Mouse (Mus musculus) midbrain, embryonic 16.5 days (tissue): Measurements from ENCODE around the gene Tmem189. TPM values are rescaled to one million over a fixed set of nuclear protein-coding genes. Genes with fewer than 3 reads are reported as not detected.
A peak's percentile ranks its signal among the peaks of the same experiment; 100 is the strongest.

Experiments
- ATAC-seq: fragments of 200-750 bp; cut with Nextera tagmentation; 2 replicates; pipeline ENCODE4 v1.8.0; 2017; ENCODE audit warnings: moderate TSS enrichment
- H3K27ac ChIP-seq: fragments of 300-500 bp; sonication (generic); 2 replicates; pipeline ENCODE4 v1.5.1; 2014; ENCODE audit warnings: mild to moderate bottlenecking, low read length, mixed read lengths
- H3K27me3 ChIP-seq: fragments of 300-500 bp; sonication (generic); 2 replicates; pipeline ENCODE4 v1.6.1; 2014; ENCODE audit warnings: low read depth, low read length, mixed read lengths; ENCODE audit not compliant: control insufficient read depth, insufficient read depth
- H3K36me3 ChIP-seq: fragments of 300-500 bp; sonication (generic); 2 replicates; pipeline ENCODE4 v1.6.1; 2014; ENCODE audit warnings: mild to moderate bottlenecking, low read length, moderate library complexity, mixed read lengths; ENCODE audit not compliant: control insufficient read depth, insufficient read depth
- H3K4me1 ChIP-seq: fragments of 300-500 bp; sonication (generic); 2 replicates; pipeline ENCODE4 v1.6.1; 2014; ENCODE audit warnings: mild to moderate bottlenecking, low read length, mixed read lengths; ENCODE audit not compliant: control insufficient read depth, insufficient read depth
- H3K4me2 ChIP-seq: fragments of 300-500 bp; sonication (generic); 2 replicates; pipeline ENCODE4 v1.6.1; 2014; ENCODE audit warnings: mild to moderate bottlenecking, low read length, mixed read lengths
- H3K4me3 ChIP-seq: fragments of 300-500 bp; sonication (generic); 2 replicates; pipeline ENCODE4 v1.5.1; 2014; ENCODE audit warnings: low read depth, mild to moderate bottlenecking, low read length, moderate library complexity, mixed read lengths
- H3K9ac ChIP-seq: fragments of 300-500 bp; sonication (generic); 2 replicates; pipeline ENCODE4 v1.6.1; 2014; ENCODE audit warnings: low read depth, low read length, mixed read lengths
- H3K9me3 ChIP-seq: fragments of 300-500 bp; sonication (generic); replicated peaks from 2 replicates; pipeline ENCODE4 v1.6.1; 2014; ENCODE audit warnings: mild to moderate bottlenecking, low read length, mixed read lengths; ENCODE audit not compliant: control insufficient read depth, poor library complexity, severe bottlenecking
- WGBS: fragments of 180-500 bp; shearing (Covaris S2); extraction: QIAGEN DNeasy Blood & Tissue Kit; methylation state at CpG from one replicate; pipeline ENCODE4 v1.1.7; 2014; 5-methylcytosine and 5-hydroxymethylcytosine counted together
- polyA plus RNA-seq: library from polyadenylated mRNA; unstranded; fragments of >200 nt; fragmentation: Nextera tagmentation; extraction: Ambion mirVana; gene quantifications from 2 replicates; pipeline ENCODE4 v1.2.1, GENCODE M21; 2015

Gene Tmem189
- polyA plus RNA-seq, 1 experiment from 2014 or later = 30.3 TPM

GRCm38 (mm10) chr2:167634865-167635512 lies 54.6 kb downstream of the Tmem189 start:
- Histone ChIP-seq H3K9ac (no peak overlapping the region), H3K4me1 (peaks cover 20% of the 10 kb centered on the region), H3K4me3 (peak overlapping the region; percentile 29), H3K9me3 (no peaks in the 10 kb centered on the region), H3K27ac (peak overlapping the region; percentile 21; the same call in 1 of the 2 replicates), H3K36me3 (no peaks in the 10 kb centered on the region), H3K27me3 (no peaks in the 10 kb centered on the region), H3K4me2 (peak overlapping the region; percentile 59)
- 74% methylated on average over 7 of the region's 7 CpGs for whole genome bisulfite sequencing
- ATAC-seq = no peak

DNA sequence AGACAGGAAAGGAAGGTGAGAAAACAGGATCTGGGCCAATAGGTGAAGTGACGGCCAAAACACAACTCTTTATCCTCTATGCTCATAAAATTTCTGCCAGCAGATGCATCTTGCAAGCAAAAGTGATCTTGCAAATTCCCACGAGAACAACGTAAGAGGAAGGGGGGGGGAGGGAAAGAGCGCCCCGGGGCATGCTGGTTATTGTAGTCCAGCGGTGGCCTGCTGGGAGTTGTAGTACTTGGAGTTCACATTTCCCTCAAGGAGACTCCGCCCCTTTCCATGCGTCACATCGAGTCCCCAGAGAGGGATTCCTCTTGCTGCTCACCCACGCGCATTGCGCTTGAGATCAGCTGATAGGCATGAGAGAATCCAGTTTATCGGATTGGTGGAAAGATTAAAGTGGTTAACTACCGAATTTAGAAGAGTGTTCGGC lies 55.3 kb downstream of the Tmem189 start:
- Histone ChIP-seq H3K27ac (peak overlapping the region; percentile 72), H3K9me3 (no peaks in the 10 kb centered on the region), H3K36me3 (no peaks in the 10 kb centered on the region), H3K4me2 (peak overlapping the region; percentile 59), H3K4me1 (peaks cover 23% of the 10 kb centered on the region), H3K27me3 (no peaks in the 10 kb centered on the region), H3K4me3 (peak overlapping the region; percentile 29), H3K9ac (peak overlapping the region; percentile 40; the same call in 1 of the 2 replicates)
- ATAC-seq = peak; percentile 69
- WGBS = 1% methylated on average over 15 of the region's 15 CpGs

GRCm38 (mm10) chr2:167633537-167633872 lies 56.1 kb downstream of the Tmem189 start:
- Histone ChIP-seq H3K9ac (no peak overlapping the region), H3K27me3 (no peaks in the 10 kb centered on the region), H3K4me3 (no peak overlapping the region), H3K36me3 (no peaks in the 10 kb centered on the region), H3K9me3 (no peaks in the 10 kb centered on the region), H3K27ac (no peak overlapping the region), H3K4me1 (peaks cover 30% of the 10 kb centered on the region), H3K4me2 (peak overlapping the region; percentile 59; the same call in 1 of the 2 replicates)
- 86% methylated on average over 6 of the region's 6 CpGs for WGBS
- no peak for ATAC-seq

- Histone ChIP-seq H3K27ac (peak overlapping the region; percentile 87; the same call in 1 of the 2 replicates), H3K9me3 (no peaks in the 10 kb centered on the region), H3K4me2 (peak overlapping the region; percentile 69), H3K36me3 (no peaks in the 10 kb centered on the region), H3K4me1 (peaks cover 30% of the 10 kb centered on the region), H3K4me3 (peak overlapping the region; percentile 63; the same call in 1 of the 2 replicates), H3K27me3 (no peaks in the 10 kb centered on the region), H3K9ac (peak overlapping the region; percentile 66)
- WGBS = 81% methylated on average over 12 of the region's 12 CpGs
- ATAC-seq = no peak
These were observed 56.7 kb downstream of the Tmem189 start for GRCm38 (mm10) chr2:167632731-167633536.

GRCm38 (mm10) chr2:167631591-167632448 lies 57.8 kb downstream of the Tmem189 start, which contains the start of gene Ube2v1:
Ube2v1 (minus strand) TSS chr2:167632095.
- H3K27ac ChIP-seq = peak within 1 kb of the TSS; percentile 87
- peaks cover 33% of the 10 kb centered on the region for H3K4me1 ChIP-seq
- H3K36me3 ChIP-seq = no peaks in the 10 kb centered on the region
- H3K4me3 ChIP-seq = peak within 1 kb of the TSS; percentile 63
- peak within 1 kb of the TSS; percentile 80 for H3K9ac ChIP-seq
- H3K4me2 ChIP-seq = peak within 1 kb of the TSS; percentile 76
- peak; percentile 65 for ATAC-seq
- WGBS = under 1% methylated on average over 75 of the region's 87 CpGs
- no peaks in the 10 kb centered on the region for H3K9me3 ChIP-seq
- H3K27me3 ChIP-seq = no peaks in the 10 kb centered on the region

DNA sequence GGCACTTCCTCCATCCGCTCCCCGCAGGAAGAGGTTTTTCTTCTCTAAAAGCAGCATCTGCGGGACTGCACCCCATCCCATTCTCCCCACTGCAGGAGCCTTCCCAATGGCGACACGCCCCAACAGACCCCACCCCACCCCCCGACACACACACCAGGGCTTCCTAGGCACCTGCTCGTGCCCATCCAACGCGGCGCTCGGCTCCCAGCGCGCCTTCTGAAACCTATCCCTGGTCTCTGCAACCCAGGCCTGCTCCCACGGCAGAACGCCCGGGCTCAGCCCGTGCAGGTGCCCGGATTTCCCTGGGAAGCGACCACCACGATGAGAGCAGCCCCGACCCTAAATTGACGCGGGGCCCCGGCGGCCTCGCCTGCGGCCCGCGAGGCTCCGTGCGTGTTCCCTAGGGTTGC lies 58.4 kb downstream of the Tmem189 start:
- H3K27ac ChIP-seq = peak overlapping the region; percentile 86
- ATAC-seq = no peak; the same call in none of the 2 replicates
- peaks cover 33% of the 10 kb centered on the region for H3K4me1 ChIP-seq
- no peaks in the 10 kb centered on the region for H3K9me3 ChIP-seq
- no peaks in the 10 kb centered on the region for H3K27me3 ChIP-seq
- WGBS = 0% methylated on average over 31 of the region's 31 CpGs
- peak overlapping the region; percentile 80 for H3K9ac ChIP-seq
- peak overlapping the region; percentile 76 for H3K4me2 ChIP-seq
- no peaks in the 10 kb centered on the region for H3K36me3 ChIP-seq
- peak overlapping the region; percentile 63 for H3K4me3 ChIP-seq

DNA sequence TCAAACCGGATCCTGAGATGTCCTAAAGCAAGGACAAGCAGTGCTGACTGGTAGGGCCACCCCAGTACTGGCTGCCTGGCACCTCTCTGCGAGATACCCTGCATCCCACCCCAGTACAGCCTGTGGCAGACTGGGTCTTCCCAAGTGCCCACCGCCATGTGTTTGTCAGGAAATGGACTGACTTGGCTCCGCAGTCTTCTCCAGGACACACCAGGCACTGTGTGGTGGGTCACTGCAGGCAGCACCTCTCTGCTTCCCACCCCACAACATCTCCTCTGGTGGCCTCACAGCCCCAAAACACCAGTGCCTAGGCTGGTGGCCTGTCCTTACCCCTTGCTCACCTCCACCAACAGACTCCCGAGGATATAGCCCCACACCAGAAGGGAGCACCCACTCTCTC lies 59.2 kb downstream of the Tmem189 start:
- Histone ChIP-seq H3K4me2 (peak overlapping the region; percentile 76), H3K4me1 (peaks cover 35% of the 10 kb centered on the region), H3K4me3 (peak overlapping the region; percentile 63), H3K9me3 (no peaks in the 10 kb centered on the region), H3K27ac (no peak overlapping the region), H3K9ac (peak overlapping the region; percentile 80), H3K27me3 (no peaks in the 10 kb centered on the region), H3K36me3 (no peaks in the 10 kb centered on the region)
- no peak for ATAC-seq
- 77% methylated on average over 5 of the region's 5 CpGs for WGBS

DNA sequence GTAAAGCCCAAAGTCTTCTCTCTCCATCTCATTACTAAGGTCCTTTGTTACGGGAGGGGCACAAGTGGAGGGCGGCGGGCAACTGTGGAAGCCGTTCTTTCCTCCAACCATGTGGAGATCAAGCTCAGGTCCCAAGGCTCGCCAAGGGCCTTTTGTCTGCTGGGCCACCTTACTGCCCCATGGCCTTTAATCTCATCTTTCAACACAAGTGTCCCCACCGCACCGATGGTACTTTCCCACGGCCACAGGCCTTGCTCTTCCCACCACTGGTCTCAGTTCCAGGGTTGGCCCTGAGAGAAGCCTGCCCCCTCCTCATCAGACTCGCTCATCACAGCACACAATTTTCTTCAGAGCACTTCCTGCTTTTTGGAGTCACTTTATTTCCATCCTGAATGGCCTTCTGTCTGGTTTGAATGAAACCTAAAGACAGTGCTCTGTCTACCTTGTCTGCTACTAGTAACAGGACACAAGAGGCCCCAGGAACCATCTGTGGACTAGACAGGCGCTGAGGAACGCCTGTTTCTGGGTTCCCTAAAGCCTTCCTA lies 59.9 kb downstream of the Tmem189 start:
- no peaks in the 10 kb centered on the region for H3K36me3 ChIP-seq
- peaks cover 36% of the 10 kb centered on the region for H3K4me1 ChIP-seq
- H3K9ac ChIP-seq = no peak overlapping the region
- ATAC-seq = no peak
- H3K27me3 ChIP-seq = no peaks in the 10 kb centered on the region
- H3K4me2 ChIP-seq = peak overlapping the region; percentile 76; the same call in 1 of the 2 replicates
- no peak overlapping the region; the same call in 1 of the 2 replicates for H3K4me3 ChIP-seq
- 67% methylated on average over 11 of the region's 11 CpGs for WGBS
- H3K27ac ChIP-seq = no peak overlapping the region
- H3K9me3 ChIP-seq = no peaks in the 10 kb centered on the region
